Mouse (Mus musculus): Measurements from ENCODE around the gene Mettl2. TPM values are rescaled to one million over a fixed set of nuclear protein-coding genes. Genes with fewer than 3 reads are reported as not detected.
"Not testable (repeated sequence)": the region's sequence is repeated elsewhere in the genome, so short reads cannot be mapped to it uniquely, and the experiment has no call there.

The Mettl2 gene
- polyA plus RNA-seq, 1 experiment from 2014 or later = 32.9 TPM

GRCm38 (mm10) chr11:105140512-105140911 is 14.3 kb downstream of the Mettl2 start:
- WGBS = 97% methylated on average over 7 of the region's 8 CpGs
- H3K36me3 ChIP-seq (ENCODE audit: control insufficient read depth, insufficient read depth, low read length) = peaks cover 38% of the 10 kb centered on the region
- H3K4me3 ChIP-seq (ENCODE audit: low read length); H3K4me1 ChIP-seq (replicated peaks; ENCODE audit: control insufficient read depth, insufficient read depth, low read length); H3K27ac ChIP-seq (ENCODE audit: low read length); H3K9ac ChIP-seq (ENCODE audit: low read length); H3K27me3 ChIP-seq (ENCODE audit: control insufficient read depth, insufficient read depth, low read depth, low read length); H3K9me3 ChIP-seq (ENCODE audit: control insufficient read depth, low read length); H3K4me2 ChIP-seq (ENCODE audit: low read depth, low read length); ATAC-seq (ENCODE audit: low read depth): not testable (repeated sequence)

- 90% methylated on average over 5 of the region's 5 CpGs for WGBS
- H3K4me3 ChIP-seq (ENCODE audit: low read length) = no peak overlapping the region
These were observed 14.9 kb downstream of the Mettl2 start for GRCm38 (mm10) chr11:105141115-105141514.

GRCm38 (mm10) chr11:105143564-105143963 is 17.3 kb downstream of the Mettl2 start:
- H3K4me1 ChIP-seq (replicated peaks; ENCODE audit: control insufficient read depth, insufficient read depth, low read length) = no peaks in the 10 kb centered on the region; the same call in 1 of the 2 replicates
- H3K27me3 ChIP-seq (ENCODE audit: control insufficient read depth, insufficient read depth, low read depth, low read length) = no peaks in the 10 kb centered on the region
- no peak overlapping the region for H3K4me2 ChIP-seq (ENCODE audit: low read depth, low read length)
- H3K9me3 ChIP-seq (ENCODE audit: control insufficient read depth, low read length) = no peaks in the 10 kb centered on the region
- no peak overlapping the region for H3K4me3 ChIP-seq (ENCODE audit: low read length)
- no peak for ATAC-seq (ENCODE audit: low read depth)
- H3K9ac ChIP-seq (ENCODE audit: low read length) = no peak overlapping the region
- H3K27ac ChIP-seq (ENCODE audit: low read length) = no peak overlapping the region
- H3K36me3 ChIP-seq (ENCODE audit: control insufficient read depth, insufficient read depth, low read length) = peaks cover 19% of the 10 kb centered on the region

More at GRCm38 (mm10) chr11:105141115-105141514, 14.9 kb downstream of the Mettl2 start:
- Histone ChIP-seq H3K9me3 (ENCODE audit: control insufficient read depth, low read length) (no peaks in the 10 kb centered on the region), H3K36me3 (ENCODE audit: control insufficient read depth, insufficient read depth, low read length) (peaks cover 32% of the 10 kb centered on the region), H3K27ac (ENCODE audit: low read length) (no peak overlapping the region), H3K9ac (ENCODE audit: low read length) (no peak overlapping the region), H3K4me2 (ENCODE audit: low read depth, low read length) (no peak overlapping the region), H3K27me3 (ENCODE audit: control insufficient read depth, insufficient read depth, low read depth, low read length) (no peaks in the 10 kb centered on the region), H3K4me1 (replicated peaks; ENCODE audit: control insufficient read depth, insufficient read depth, low read length) (no peaks in the 10 kb centered on the region; the same call in 1 of the 2 replicates)
- ATAC-seq (ENCODE audit: low read depth) = no peak

- Histone ChIP-seq H3K9me3 (ENCODE audit: control insufficient read depth, low read length) (no peaks in the 10 kb centered on the region), H3K9ac (ENCODE audit: low read length) (no peak overlapping the region), H3K4me1 (replicated peaks; ENCODE audit: control insufficient read depth, insufficient read depth, low read length) (no peaks in the 10 kb centered on the region; the same call in 1 of the 2 replicates), H3K36me3 (ENCODE audit: control insufficient read depth, insufficient read depth, low read length) (peaks cover 18% of the 10 kb centered on the region), H3K27me3 (ENCODE audit: control insufficient read depth, insufficient read depth, low read depth, low read length) (no peaks in the 10 kb centered on the region), H3K27ac (ENCODE audit: low read length) (no peak overlapping the region), H3K4me3 (ENCODE audit: low read length) (no peak overlapping the region), H3K4me2 (ENCODE audit: low read depth, low read length) (no peak overlapping the region)
- ATAC-seq (ENCODE audit: low read depth) = no peak
- WGBS = 69% methylated on average over 3 of the region's 3 CpGs
These were observed 17.9 kb downstream of the Mettl2 start for GRCm38 (mm10) chr11:105144084-105144483.

GRCm38 (mm10) chr11:105144508-105145210 is 18.4 kb downstream of the Mettl2 start:
- Histone ChIP-seq H3K9me3 (ENCODE audit: control insufficient read depth, low read length) (no peaks in the 10 kb centered on the region), H3K4me1 (replicated peaks; ENCODE audit: control insufficient read depth, insufficient read depth, low read length) (no peaks in the 10 kb centered on the region; the same call in 1 of the 2 replicates), H3K4me3 (ENCODE audit: low read length) (no peak overlapping the region), H3K4me2 (ENCODE audit: low read depth, low read length) (no peak overlapping the region), H3K9ac (ENCODE audit: low read length) (no peak overlapping the region), H3K27ac (ENCODE audit: low read length) (no peak overlapping the region), H3K36me3 (ENCODE audit: control insufficient read depth, insufficient read depth, low read length) (peaks cover 13% of the 10 kb centered on the region), H3K27me3 (ENCODE audit: control insufficient read depth, insufficient read depth, low read depth, low read length) (no peaks in the 10 kb centered on the region)
- 71% methylated on average over 11 of the region's 11 CpGs for WGBS
- ATAC-seq (ENCODE audit: low read depth) = 0 out of 2 replicates have a peak, but pooled peaks have one; percentile 35

GRCm38 (mm10) chr11:105145211-105145610 is 19.0 kb downstream of the Mettl2 start:
- 52% methylated on average over 10 of the region's 10 CpGs for WGBS

GRCm38 (mm10) chr11:105146593-105146992 is 20.4 kb downstream of the Mettl2 start, which contains the start of gene Gm10842:
Gene Gm10842, plus strand, starts transcription at chr11:105146893.
- 72% methylated on average over 3 of the region's 3 CpGs for WGBS

More at GRCm38 (mm10) chr11:105145211-105145610, 19.0 kb downstream of the Mettl2 start:
- Histone ChIP-seq H3K9me3 (ENCODE audit: control insufficient read depth, low read length) (no peaks in the 10 kb centered on the region), H3K36me3 (ENCODE audit: control insufficient read depth, insufficient read depth, low read length) (peaks cover 8% of the 10 kb centered on the region), H3K4me2 (ENCODE audit: low read depth, low read length) (no peak overlapping the region), H3K4me3 (ENCODE audit: low read length) (no peak overlapping the region), H3K27me3 (ENCODE audit: control insufficient read depth, insufficient read depth, low read depth, low read length) (no peaks in the 10 kb centered on the region), H3K9ac (ENCODE audit: low read length) (no peak overlapping the region), H3K27ac (ENCODE audit: low read length) (no peak overlapping the region), H3K4me1 (replicated peaks; ENCODE audit: control insufficient read depth, insufficient read depth, low read length) (no peaks in the 10 kb centered on the region; the same call in 1 of the 2 replicates)
- ATAC-seq (ENCODE audit: low read depth) = peak; percentile 62; the same call in 1 of the 2 replicates

GRCm38 (mm10) chr11:105149353-105149752 is 23.1 kb downstream of the Mettl2 start:
- ATAC-seq (ENCODE audit: low read depth) = no peak
- Histone ChIP-seq H3K9me3 (ENCODE audit: control insufficient read depth, low read length) (no peaks in the 10 kb centered on the region), H3K4me3 (ENCODE audit: low read length) (no peak overlapping the region), H3K36me3 (ENCODE audit: control insufficient read depth, insufficient read depth, low read length) (no peaks in the 10 kb centered on the region), H3K4me1 (replicated peaks; ENCODE audit: control insufficient read depth, insufficient read depth, low read length) (peaks cover 17% of the 10 kb centered on the region), H3K27ac (ENCODE audit: low read length) (no peak overlapping the region), H3K9ac (ENCODE audit: low read length) (no peak overlapping the region), H3K27me3 (ENCODE audit: control insufficient read depth, insufficient read depth, low read depth, low read length) (no peaks in the 10 kb centered on the region), H3K4me2 (ENCODE audit: low read depth, low read length) (no peak overlapping the region)
- WGBS = 63% methylated on average over 3 of the region's 3 CpGs

More at GRCm38 (mm10) chr11:105146593-105146992, 20.4 kb downstream of the Mettl2 start, which contains the start of gene Gm10842:
- Histone ChIP-seq H3K27me3 (ENCODE audit: control insufficient read depth, insufficient read depth, low read depth, low read length) (no peaks in the 10 kb centered on the region), H3K36me3 (ENCODE audit: control insufficient read depth, insufficient read depth, low read length) (no peaks in the 10 kb centered on the region), H3K4me3 (ENCODE audit: low read length) (no peak within 1 kb of the TSS), H3K4me2 (ENCODE audit: low read depth, low read length) (no peak within 1 kb of the TSS), H3K4me1 (replicated peaks; ENCODE audit: control insufficient read depth, insufficient read depth, low read length) (no peaks in the 10 kb centered on the region; the same call in 1 of the 2 replicates), H3K9ac (ENCODE audit: low read length) (no peak within 1 kb of the TSS), H3K27ac (ENCODE audit: low read length) (no peak within 1 kb of the TSS), H3K9me3 (ENCODE audit: control insufficient read depth, low read length) (no peaks in the 10 kb centered on the region)
- no peak for ATAC-seq (ENCODE audit: low read depth)

GRCm38 (mm10) chr11:105149766-105150165 is 23.5 kb downstream of the Mettl2 start:
- 85% methylated on average over 1 of the region's 1 CpGs for WGBS
- no peak overlapping the region for H3K4me2 ChIP-seq (ENCODE audit: low read depth, low read length)
- H3K9me3 ChIP-seq (ENCODE audit: control insufficient read depth, low read length) = no peaks in the 10 kb centered on the region
- no peak for ATAC-seq (ENCODE audit: low read depth)
- H3K4me3 ChIP-seq (ENCODE audit: low read length) = no peak overlapping the region
- peaks cover 17% of the 10 kb centered on the region for H3K4me1 ChIP-seq (replicated peaks; ENCODE audit: control insufficient read depth, insufficient read depth, low read length)
- no peaks in the 10 kb centered on the region for H3K36me3 ChIP-seq (ENCODE audit: control insufficient read depth, insufficient read depth, low read length)
- no peak overlapping the region for H3K9ac ChIP-seq (ENCODE audit: low read length)
- no peaks in the 10 kb centered on the region for H3K27me3 ChIP-seq (ENCODE audit: control insufficient read depth, insufficient read depth, low read depth, low read length)
- H3K27ac ChIP-seq (ENCODE audit: low read length) = no peak overlapping the region
